Mouse (Mus musculus) midbrain, embryonic 13.5 days (tissue): ENCODE results near the gene Grin2d. TPM values are rescaled to one million over a fixed set of nuclear protein-coding genes. Genes with fewer than 3 reads are reported as not detected.

ENCODE experiments used
- ATAC-seq: fragments of 200-750 bp; cut with Nextera tagmentation; 2 replicates; pipeline ENCODE4 v1.8.0; 2017; ENCODE audit warnings: mild to moderate bottlenecking, moderate TSS enrichment, moderate library complexity
- H3K27ac ChIP-seq: fragments of 300-500 bp; sonication (generic); 2 replicates; pipeline ENCODE4 v1.5.1; 2015; ENCODE audit warnings: inconsistent platforms, mild to moderate bottlenecking, moderate library complexity
- H3K27me3 ChIP-seq: fragments of 300-500 bp; sonication (generic); 2 replicates; pipeline ENCODE4 v1.6.1; 2015; ENCODE audit warnings: mild to moderate bottlenecking, inconsistent platforms
- H3K36me3 ChIP-seq: fragments of 300-500 bp; sonication (generic); 2 replicates; pipeline ENCODE4 v1.6.1; 2015; ENCODE audit warnings: mild to moderate bottlenecking, inconsistent platforms
- H3K4me1 ChIP-seq: fragments of 300-500 bp; sonication (generic); replicated peaks from 2 replicates; pipeline ENCODE4 v1.6.1; 2015; ENCODE audit warnings: inconsistent platforms
- H3K4me2 ChIP-seq: fragments of 300-500 bp; sonication (generic); replicated peaks from 2 replicates; pipeline ENCODE4 v1.6.1; 2015; ENCODE audit warnings: moderate library complexity, mild to moderate bottlenecking, inconsistent platforms
- H3K4me3 ChIP-seq: fragments of 300-500 bp; sonication (generic); replicated peaks from 2 replicates; pipeline ENCODE4 v1.5.1; 2015; ENCODE audit warnings: mild to moderate bottlenecking, inconsistent platforms
- H3K9ac ChIP-seq: fragments of 300-500 bp; sonication (generic); replicated peaks from 2 replicates; pipeline ENCODE4 v1.6.1; 2015; ENCODE audit warnings: mild to moderate bottlenecking, inconsistent platforms
- H3K9me3 ChIP-seq: fragments of 300-500 bp; sonication (generic); 2 replicates; pipeline ENCODE4 v1.6.1; 2016; ENCODE audit warnings: mild to moderate bottlenecking, inconsistent platforms
- WGBS: fragments of 180-500 bp; shearing (Covaris S2); methylation state at CpG from one replicate; pipeline ENCODE4 v1.1.7; 2015; 5-methylcytosine and 5-hydroxymethylcytosine counted together
- polyA plus RNA-seq: library from polyadenylated mRNA; unstranded; fragments of >200 nt; fragmentation: Nextera tagmentation; extraction: Ambion mirVana; gene quantifications from 2 replicates; pipeline ENCODE4 v1.2.1, GENCODE M21; 2015

Gene Grin2d
- polyA plus RNA-seq, 1 experiment from 2014 or later = 1.3 TPM

- Histone ChIP-seq H3K27me3 (peaks cover 49% of the 10 kb centered on the region), H3K9me3 (no peaks in the 10 kb centered on the region), H3K4me2 (peak overlapping the region; percentile 76), H3K9ac (peak overlapping the region; percentile 74), H3K27ac (no peak overlapping the region), H3K4me1 (peaks cover 59% of the 10 kb centered on the region), H3K4me3 (peak overlapping the region; percentile 45), H3K36me3 (0 out of 2 replicates have a peak, but pooled peaks cover 2% of the 10 kb centered on the region)
- no peak for ATAC-seq
- WGBS = 13% methylated on average over 8 of the region's 8 CpGs
Measured at GRCm38 (mm10) chr7:45869107-45869670, 9.0 kb downstream of the Grin2d start.

- ATAC-seq = 0 out of 2 replicates have a peak, but pooled peaks have one; percentile 13
- peaks cover 51% of the 10 kb centered on the region for H3K4me1 ChIP-seq
- H3K36me3 ChIP-seq = no peaks in the 10 kb centered on the region
- peak overlapping the region; percentile 76 for H3K4me2 ChIP-seq
- 22% methylated on average over 2 of the region's 2 CpGs for WGBS
- H3K9me3 ChIP-seq = no peaks in the 10 kb centered on the region
- H3K27me3 ChIP-seq = peaks cover 49% of the 10 kb centered on the region
- 0 out of 2 replicates have a peak overlapping the region, but pooled peaks have one; percentile 9 for H3K4me3 ChIP-seq
- H3K9ac ChIP-seq = peak overlapping the region; percentile 74; the same call in 1 of the 2 replicates
- H3K27ac ChIP-seq = no peak overlapping the region
Measured at GRCm38 (mm10) chr7:45867871-45868270, 10.3 kb downstream of the Grin2d start.

- peaks cover 41% of the 10 kb centered on the region for H3K27me3 ChIP-seq
- peak; percentile 63 for ATAC-seq
- H3K4me1 ChIP-seq = peaks cover 49% of the 10 kb centered on the region
- peak overlapping the region; percentile 82 for H3K9ac ChIP-seq
- no peaks in the 10 kb centered on the region for H3K36me3 ChIP-seq
- H3K9me3 ChIP-seq = no peaks in the 10 kb centered on the region
- WGBS = 1% methylated on average over 116 of the region's 117 CpGs
- peak overlapping the region; percentile 76 for H3K4me2 ChIP-seq
- peak overlapping the region; percentile 58 for H3K27ac ChIP-seq
- H3K4me3 ChIP-seq = peak overlapping the region; percentile 61
Measured at GRCm38 (mm10) chr7:45865925-45866910, 12.0 kb downstream of the Grin2d start.

GRCm38 (mm10) chr7:45864435-45864834, 13.7 kb downstream of the Grin2d start:
- H3K4me3 ChIP-seq = no peak overlapping the region
- 68% methylated on average over 3 of the region's 3 CpGs for WGBS
- H3K27me3 ChIP-seq = peaks cover 35% of the 10 kb centered on the region
- no peak for ATAC-seq
- no peaks in the 10 kb centered on the region for H3K36me3 ChIP-seq
- no peaks in the 10 kb centered on the region for H3K9me3 ChIP-seq
- H3K4me1 ChIP-seq = peaks cover 43% of the 10 kb centered on the region
- H3K9ac ChIP-seq = no peak overlapping the region
- no peak overlapping the region for H3K27ac ChIP-seq
- H3K4me2 ChIP-seq = no peak overlapping the region

- no peak overlapping the region for H3K4me3 ChIP-seq
- peaks cover 35% of the 10 kb centered on the region for H3K27me3 ChIP-seq
- no peak overlapping the region for H3K27ac ChIP-seq
- H3K36me3 ChIP-seq = no peaks in the 10 kb centered on the region
- no peak for ATAC-seq
- 88% methylated on average over 7 of the region's 7 CpGs for WGBS
- no peaks in the 10 kb centered on the region for H3K9me3 ChIP-seq
- H3K4me2 ChIP-seq = no peak overlapping the region
- H3K9ac ChIP-seq = no peak overlapping the region
- peaks cover 28% of the 10 kb centered on the region for H3K4me1 ChIP-seq
Measured at GRCm38 (mm10) chr7:45862804-45863203, 15.4 kb downstream of the Grin2d start.

GRCm38 (mm10) chr7:45859008-45859407, 19.2 kb downstream of the Grin2d start:
- H3K4me2 ChIP-seq = no peak overlapping the region
- H3K9me3 ChIP-seq = no peaks in the 10 kb centered on the region
- H3K36me3 ChIP-seq = no peaks in the 10 kb centered on the region
- no peak overlapping the region for H3K9ac ChIP-seq
- no peak for ATAC-seq
- H3K27me3 ChIP-seq = peaks cover 45% of the 10 kb centered on the region
- no peak overlapping the region for H3K4me3 ChIP-seq
- WGBS = 63% methylated on average over 4 of the region's 4 CpGs
- H3K4me1 ChIP-seq = peaks cover 26% of the 10 kb centered on the region
- no peak overlapping the region for H3K27ac ChIP-seq

- ATAC-seq = peak; percentile 31; the same call in 1 of the 2 replicates
- Histone ChIP-seq H3K9me3 (no peaks in the 10 kb centered on the region), H3K27ac (no peak overlapping the region), H3K27me3 (peaks cover 45% of the 10 kb centered on the region), H3K4me1 (peaks cover 26% of the 10 kb centered on the region), H3K36me3 (no peaks in the 10 kb centered on the region), H3K9ac (peak overlapping the region; percentile 46; the same call in 1 of the 2 replicates), H3K4me3 (peak overlapping the region; percentile 34), H3K4me2 (peak overlapping the region; percentile 54)
- WGBS = 4% methylated on average over 30 of the region's 30 CpGs
Measured at GRCm38 (mm10) chr7:45856950-45857901, 21.0 kb downstream of the Grin2d start.

GRCm38 (mm10) chr7:45853089-45853488, 25.1 kb downstream of the Grin2d start:
- no peak overlapping the region for H3K27ac ChIP-seq
- H3K4me1 ChIP-seq = peaks cover 14% of the 10 kb centered on the region
- no peaks in the 10 kb centered on the region for H3K36me3 ChIP-seq
- H3K9ac ChIP-seq = no peak overlapping the region
- no peak overlapping the region for H3K4me3 ChIP-seq
- no peak for ATAC-seq
- WGBS = 86% methylated on average over 12 of the region's 12 CpGs
- H3K4me2 ChIP-seq = no peak overlapping the region
- peaks cover 27% of the 10 kb centered on the region for H3K27me3 ChIP-seq
- H3K9me3 ChIP-seq = no peaks in the 10 kb centered on the region

GRCm38 (mm10) chr7:45850661-45851060, 27.5 kb downstream of the Grin2d start:
- 81% methylated on average over 3 of the region's 3 CpGs for WGBS
- H3K4me1 ChIP-seq = no peaks in the 10 kb centered on the region
- peaks cover 4% of the 10 kb centered on the region for H3K27me3 ChIP-seq
- no peaks in the 10 kb centered on the region for H3K36me3 ChIP-seq
- no peak overlapping the region for H3K4me3 ChIP-seq
- ATAC-seq = no peak
- H3K9me3 ChIP-seq = no peaks in the 10 kb centered on the region
- no peak overlapping the region for H3K27ac ChIP-seq
- no peak overlapping the region for H3K4me2 ChIP-seq
- H3K9ac ChIP-seq = no peak overlapping the region

GRCm38 (mm10) chr7:45848447-45849027, 29.6 kb downstream of the Grin2d start:
- H3K9ac ChIP-seq = no peak overlapping the region; the same call in 1 of the 2 replicates
- ATAC-seq = no peak
- WGBS = 2% methylated on average over 6 of the region's 6 CpGs

More at GRCm38 (mm10) chr7:45848447-45849027, 29.6 kb downstream of the Grin2d start:
- Histone ChIP-seq H3K27me3 (peaks cover 4% of the 10 kb centered on the region; the same call in 1 of the 2 replicates), H3K4me3 (no peak overlapping the region), H3K36me3 (no peaks in the 10 kb centered on the region), H3K9me3 (no peaks in the 10 kb centered on the region), H3K27ac (no peak overlapping the region), H3K4me1 (no peaks in the 10 kb centered on the region), H3K4me2 (no peak overlapping the region)
